ENCODE assay signal across 27 mouse cellular contexts in genomic region chr2:73606616-73607015, GRCm38 (mm10). TPM values are rescaled to one million over a fixed set of nuclear protein-coding genes. Genes with fewer than 3 reads are reported as not detected.
"Had no signal": no experiment of that assay in that cellular context is flagged by ENCODE, and none has a peak within 500 bp of the region (broad histone marks: within the 10 kb centered on the region; RNA-seq: fewer than 3 reads in every experiment).

No protein-coding gene starts in this region.

- H3K27me3 ChIP-seq: intestine, embryonic 15.5 days; kidney, embryonic 15.5 days; limb, embryonic 15.5 days; midbrain, embryonic 12.5 days; neural tube, embryonic 13.5 days; stomach, embryonic 15.5 days had no signal

- H3K4me2 ChIP-seq: intestine, embryonic 15.5 days; kidney, embryonic 15.5 days; limb, embryonic 15.5 days; liver, embryonic 11.5 days; lung, embryonic 14.5 days; midbrain, embryonic 12.5 days; neural tube, embryonic 13.5 days; stomach, embryonic 15.5 days had no signal

- DNase-seq: kidney, adult 11 months; kidney, adult 8-10 months; kidney, postnatal 14 days; kidney, postnatal 4 days; layer of hippocampus, adult 9-11 months; layer of hippocampus, postnatal 36 days; liver, postnatal 0 days; lung, embryonic 14.5 days; right cerebral cortex, postnatal 25 days; spleen, adult 18-20 months; thymus, adult 2 months; thymus, postnatal 14 days; thymus, postnatal 4 days had no signal

- ATAC-seq: intestine, embryonic 15.5 days; liver, postnatal 0 days; lung, postnatal 0 days; midbrain, embryonic 16.5 days had no signal

- H3K27ac ChIP-seq: intestine, embryonic 15.5 days; kidney, embryonic 15.5 days; liver, embryonic 14.5 days; macrophage; midbrain, embryonic 12.5 days; neural tube, embryonic 13.5 days; stomach, embryonic 15.5 days had no signal

- H3K9ac ChIP-seq: intestine, embryonic 15.5 days; kidney, embryonic 15.5 days; limb, embryonic 15.5 days; liver, embryonic 14.5 days; liver, postnatal 0 days; lung, embryonic 14.5 days; midbrain, embryonic 12.5 days; neural tube, embryonic 13.5 days; stomach, embryonic 15.5 days had no signal

- H3K4me1 ChIP-seq: intestine, embryonic 15.5 days had no signal

- H3K9me3 ChIP-seq: intestine, embryonic 15.5 days; kidney, embryonic 15.5 days; limb, embryonic 15.5 days; midbrain, embryonic 12.5 days; neural tube, embryonic 13.5 days; stomach, embryonic 15.5 days had no signal

- H3K36me3 ChIP-seq: intestine, embryonic 15.5 days; kidney, embryonic 15.5 days; limb, embryonic 15.5 days; stomach, embryonic 15.5 days had no signal

- H3K4me3 ChIP-seq: intestine, embryonic 15.5 days; kidney, embryonic 15.5 days; limb, embryonic 15.5 days; midbrain, embryonic 12.5 days; myocyte; neural tube, embryonic 13.5 days; stomach, embryonic 15.5 days had no signal

RNA-seq across cellular contexts. Expression of gene Chrna1, which starts 26.5 kb away (rescaled TPM):
- total RNA-seq: monocyte, adult 5-6 weeks; neutrophil, adult 5-6 weeks had no signal
- polyA plus RNA-seq: macrophage had no signal
